Mouse (Mus musculus) CD4-positive, CD25-positive, alpha-beta regulatory T cell, adult 4 months (primary cell): ENCODE measurements at regions not wholly inside any gene's neighbourhood (a gene's known extent, or its start where the extent isn't known, plus 50 kb on each side); places are given as distances from the start of the nearest gene placed in this dataset.
"Not testable (repeated sequence)": the region's sequence is repeated elsewhere in the genome, so short reads cannot be mapped to it uniquely, and the experiment has no call there.

Source experiments
- ATAC-seq: one replicate; pipeline ENCODE4 v1.8.0; 2017

GRCm38 (mm10) chr19:8496561-8496960, 91.7 kb upstream of the Slc22a30 start:
- ATAC-seq, result not testable (repeated sequence)

- ATAC-seq, result not testable (repeated sequence)
Measured at GRCm38 (mm10) chr19:8497526-8497925, 92.6 kb upstream of the Slc22a30 start.

- not testable (repeated sequence) for ATAC-seq
Measured at GRCm38 (mm10) chr19:8517721-8518120, 73.3 kb upstream of the Slc22a8 start.

GRCm38 (mm10) chr19:8518273-8518672, 72.8 kb upstream of the Slc22a8 start:
- peak; percentile 86 for ATAC-seq

- peak; percentile 52 for ATAC-seq
Measured at GRCm38 (mm10) chr19:8518933-8519332, 72.1 kb upstream of the Slc22a8 start.

GRCm38 (mm10) chr19:8534597-8534996, 56.5 kb upstream of the Slc22a8 start:
- ATAC-seq, result no peak

- no peak for ATAC-seq
Measured at GRCm38 (mm10) chr19:8536085-8536484, 55.0 kb upstream of the Slc22a8 start.
